Mouse (Mus musculus) embryonic fibroblast, embryonic 13.5 days (primary cell): ENCODE results near the gene Thrb. TPM values are rescaled to one million over a fixed set of nuclear protein-coding genes. Genes with fewer than 3 reads are reported as not detected.
"Not testable (repeated sequence)": the region's sequence is repeated elsewhere in the genome, so short reads cannot be mapped to it uniquely, and the experiment has no call there.

Experiments
- H3K27ac ChIP-seq: 2 replicates; pipeline ENCODE4 v1.5.1; 2012; ENCODE audit warnings: low read length, control low read depth, inconsistent platforms; ENCODE audit not compliant: insufficient read depth
- H3K4me1 ChIP-seq: 2 replicates; pipeline ENCODE4 v1.6.1; 2011; ENCODE audit warnings: low read length; ENCODE audit not compliant: control insufficient read depth, insufficient read depth
- H3K4me3 ChIP-seq: 2 replicates; pipeline ENCODE4 v1.5.1; 2011; ENCODE audit warnings: mild to moderate bottlenecking, control low read depth, low read length; ENCODE audit not compliant: insufficient read depth
- CTCF ChIP-seq: IDR thresholded peaks from 2 replicates; pipeline ENCODE4 v1.5.1; 2011; ENCODE audit warnings: mild to moderate bottlenecking, control low read depth, low read length, moderate library complexity, borderline replicate concordance; ENCODE audit not compliant: insufficient read depth
- POLR2A ChIP-seq: IDR thresholded peaks from 2 replicates; pipeline ENCODE4 v1.6.1; 2011; ENCODE audit warnings: low read depth, mild to moderate bottlenecking, control low read depth, low read length, moderate library complexity
- polyA plus RNA-seq: library from polyadenylated mRNA; stranded (reverse); fragments of >200 nt; gene quantifications from 2 replicates; pipeline ENCODE4 v1.2.4, GENCODE M21; 2011; ENCODE audit warnings: low read depth; ENCODE audit not compliant: missing spikeins, insufficient read length

Thrb gene
- polyA plus RNA-seq, 1 experiment: 3.3 TPM

DNA sequence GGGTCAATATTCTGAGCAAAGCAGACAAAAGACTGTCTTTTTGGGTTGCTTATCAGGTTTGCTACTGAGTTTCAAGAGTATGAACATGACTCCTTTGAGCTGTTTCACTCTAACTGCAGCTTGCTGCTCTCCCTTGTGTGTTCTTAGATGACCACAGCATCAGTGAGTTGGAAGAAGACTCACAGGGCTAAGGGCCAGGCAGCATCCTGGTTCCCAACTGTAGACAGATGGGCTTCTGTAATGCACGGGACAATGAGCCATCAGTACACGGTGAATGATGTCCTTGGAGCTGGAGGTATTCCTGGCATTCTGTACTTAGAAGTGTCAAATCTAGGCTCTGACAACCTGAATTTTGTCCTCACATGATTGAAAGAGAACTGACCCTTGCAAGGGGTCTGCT lies 255.5 kb downstream of the Thrb start:
- H3K4me1 ChIP-seq: peaks cover 12% of the 10 kb centered on the region

DNA sequence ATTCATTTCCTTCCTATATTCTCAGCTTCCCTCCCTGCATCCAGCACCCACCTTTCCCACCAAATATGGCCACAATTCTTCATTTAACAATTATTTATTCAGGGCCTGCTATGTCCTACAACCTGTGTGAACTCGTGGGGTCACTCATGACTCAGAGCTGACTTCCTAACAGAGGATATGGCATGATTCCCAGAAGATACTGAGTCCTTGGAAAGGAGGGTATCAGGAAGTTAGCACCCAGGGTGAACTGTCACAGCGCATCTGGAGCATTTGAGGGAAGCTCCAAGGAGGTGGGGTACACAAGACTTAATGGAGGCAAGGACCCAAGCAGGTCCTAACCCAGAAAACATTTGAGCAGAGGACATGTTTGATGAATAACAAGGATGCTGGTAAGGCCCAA lies 256.6 kb downstream of the Thrb start:
- TF ChIP-seq POLR2A (no peak), CTCF (no peak)
- no peak overlapping the region for H3K27ac ChIP-seq
- H3K4me3 ChIP-seq: no peak overlapping the region
- peaks cover 12% of the 10 kb centered on the region for H3K4me1 ChIP-seq

More for the DNA sequence above, 255.5 kb downstream of the Thrb start:
- Histone ChIP-seq H3K27ac (no peak overlapping the region), H3K4me3 (no peak overlapping the region)
- TF ChIP-seq CTCF (no peak), POLR2A (no peak)

DNA sequence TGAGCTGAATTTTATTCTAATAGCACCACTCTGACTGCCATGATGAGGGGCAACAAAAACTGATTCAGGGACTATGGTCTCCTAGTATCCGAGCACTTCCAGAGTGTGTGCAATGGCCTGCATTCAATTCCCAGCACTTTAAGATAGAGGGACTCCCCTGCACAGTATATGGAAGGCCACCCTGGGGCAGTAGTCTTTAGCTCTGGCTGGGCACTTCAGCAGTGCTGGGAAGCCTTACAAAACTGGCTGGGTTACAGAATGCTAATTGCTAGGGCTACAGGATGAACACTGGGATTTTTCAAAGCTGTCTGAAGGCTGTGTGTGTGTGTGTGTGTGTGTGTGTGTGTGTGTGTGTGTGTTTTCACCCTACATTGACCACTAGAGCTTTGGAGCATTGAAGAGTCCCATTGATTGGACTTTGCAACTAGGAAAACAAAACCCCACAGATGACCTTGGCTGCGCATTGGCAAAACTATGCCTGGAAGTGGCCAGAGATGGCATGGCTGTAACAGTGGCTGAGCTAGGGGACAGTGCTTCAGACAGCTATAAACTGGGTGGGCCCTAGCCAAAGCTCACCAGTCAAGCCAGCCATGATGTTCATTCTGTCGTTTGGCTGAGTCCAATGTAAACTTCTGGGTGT lies 257.2 kb downstream of the Thrb start:
- Histone ChIP-seq H3K4me3 (no peak overlapping the region), H3K4me1 (peaks cover 12% of the 10 kb centered on the region), H3K27ac (peak overlapping the region; percentile 59)
- TF ChIP-seq POLR2A (no peak), CTCF (no peak)

DNA sequence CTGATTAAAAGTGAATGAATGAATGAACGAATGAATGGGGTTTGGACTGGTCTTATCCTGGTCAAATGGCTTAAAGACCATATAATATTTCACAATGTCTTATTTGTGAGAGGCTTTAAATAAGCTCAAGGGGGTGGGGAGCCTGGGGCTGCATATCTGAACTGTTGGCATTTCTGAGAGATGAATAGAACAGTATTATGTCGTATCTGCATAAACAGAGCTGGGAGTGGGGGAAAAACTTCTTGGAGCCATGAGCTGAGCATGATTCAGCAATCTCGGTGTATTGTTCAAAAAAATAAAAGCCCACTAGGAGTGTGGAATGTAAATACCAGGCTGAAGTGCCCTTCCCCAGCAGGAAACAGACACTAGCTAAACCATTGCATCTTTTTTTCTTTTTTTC lies 257.8 kb downstream of the Thrb start:
- TF ChIP-seq CTCF (no peak), POLR2A (no peak)
- H3K27ac ChIP-seq: peak overlapping the region; percentile 59
- peaks cover 12% of the 10 kb centered on the region for H3K4me1 ChIP-seq
- no peak overlapping the region for H3K4me3 ChIP-seq

DNA sequence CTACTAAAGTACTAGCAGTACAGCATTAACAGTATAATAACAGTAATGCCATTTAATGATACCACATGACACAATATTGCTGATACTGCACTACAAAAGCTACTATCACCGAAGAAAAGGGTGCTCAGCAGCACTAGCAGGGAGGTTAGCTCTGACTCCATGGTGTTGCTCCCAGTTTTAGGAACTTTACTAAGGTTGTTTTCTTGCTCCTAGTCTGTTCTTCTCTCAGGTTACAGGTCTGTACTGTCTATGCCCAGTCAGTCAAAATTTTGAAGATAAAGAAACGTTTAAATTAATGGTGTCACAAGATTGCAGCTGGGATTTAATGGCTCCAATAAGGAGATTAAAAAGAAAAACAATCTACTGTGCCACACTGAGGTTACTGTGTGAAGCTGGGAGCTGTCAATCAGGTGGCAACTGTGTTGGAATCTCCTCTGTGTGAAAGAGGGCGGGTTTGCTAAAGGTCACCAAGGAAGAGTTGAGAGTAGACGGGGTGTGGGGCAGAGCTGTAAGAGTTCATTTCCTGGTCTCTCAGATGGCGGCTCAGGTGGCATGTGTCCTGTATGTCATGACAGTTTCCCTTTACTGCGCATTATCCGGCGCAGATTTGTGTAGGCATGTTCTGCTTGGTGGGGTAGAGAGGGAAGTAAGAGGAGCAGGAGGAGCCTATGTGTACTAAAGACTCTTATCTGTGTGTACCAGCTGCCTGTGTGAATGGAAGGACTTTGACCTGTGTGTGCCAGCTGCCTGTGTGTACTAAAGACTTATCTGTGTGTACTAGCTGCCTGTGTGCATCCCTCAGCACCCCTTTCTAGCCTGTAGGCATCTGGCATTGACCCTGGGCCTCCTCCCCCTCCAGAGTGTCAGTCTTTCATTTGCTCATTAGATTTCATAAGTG lies 263.0 kb downstream of the Thrb start:
- no peak overlapping the region for H3K4me3 ChIP-seq
- no peak for TF ChIP-seq CTCF
- TF ChIP-seq POLR2A: no peak
- peaks cover 6% of the 10 kb centered on the region for H3K4me1 ChIP-seq
- no peak overlapping the region for H3K27ac ChIP-seq

DNA sequence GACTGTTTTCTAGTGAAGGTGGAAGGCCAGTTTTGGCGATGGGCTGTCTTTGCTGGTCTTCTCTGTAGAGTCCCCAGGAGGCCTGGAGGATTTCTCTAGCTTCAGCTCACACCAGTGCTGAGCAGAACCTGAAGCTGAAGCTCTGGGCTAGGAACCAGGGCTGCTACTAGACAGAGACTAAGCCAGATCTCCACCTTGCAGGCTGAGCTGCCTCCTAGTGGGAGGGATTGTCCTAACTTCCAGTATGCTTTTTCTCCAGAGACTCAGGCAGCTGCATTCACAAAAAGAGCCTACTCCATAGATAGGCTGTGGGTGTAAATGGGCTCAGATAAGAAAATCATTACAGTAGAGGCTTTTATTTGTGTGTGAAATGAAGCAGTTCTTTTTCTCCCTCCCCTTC lies 267.4 kb downstream of the Thrb start:
- Histone ChIP-seq H3K4me3 (no peak overlapping the region), H3K4me1 (no peaks in the 10 kb centered on the region)
- no peak for TF ChIP-seq POLR2A
- TF ChIP-seq CTCF: peak; percentile 62; the same call in 1 of the 2 replicates

DNA sequence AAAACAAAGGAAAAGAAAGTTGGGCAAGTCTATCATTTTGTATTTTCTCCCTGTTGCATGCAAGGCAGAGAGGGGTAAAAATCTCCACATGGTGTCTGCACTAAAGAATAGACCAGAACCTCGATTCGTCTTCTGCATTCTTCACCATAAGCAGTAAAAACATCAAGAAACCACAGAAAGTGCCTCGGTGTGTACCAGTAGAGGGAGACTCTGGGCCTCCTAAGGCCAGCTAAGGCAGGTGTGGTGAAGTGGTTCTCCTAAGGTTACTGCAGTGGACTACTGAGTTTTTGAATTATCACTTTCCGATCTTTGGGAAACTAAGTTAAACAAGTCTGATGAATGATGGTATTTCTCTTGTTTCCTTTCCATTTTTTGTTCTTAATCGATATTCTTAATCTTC lies 269.5 kb downstream of the Thrb start:
- no peak overlapping the region for H3K4me3 ChIP-seq
- H3K4me1 ChIP-seq: no peaks in the 10 kb centered on the region
- TF ChIP-seq POLR2A (no peak), CTCF (no peak)
- no peak overlapping the region for H3K27ac ChIP-seq

More for the DNA sequence above, 267.4 kb downstream of the Thrb start:
- H3K27ac ChIP-seq: no peak overlapping the region

DNA sequence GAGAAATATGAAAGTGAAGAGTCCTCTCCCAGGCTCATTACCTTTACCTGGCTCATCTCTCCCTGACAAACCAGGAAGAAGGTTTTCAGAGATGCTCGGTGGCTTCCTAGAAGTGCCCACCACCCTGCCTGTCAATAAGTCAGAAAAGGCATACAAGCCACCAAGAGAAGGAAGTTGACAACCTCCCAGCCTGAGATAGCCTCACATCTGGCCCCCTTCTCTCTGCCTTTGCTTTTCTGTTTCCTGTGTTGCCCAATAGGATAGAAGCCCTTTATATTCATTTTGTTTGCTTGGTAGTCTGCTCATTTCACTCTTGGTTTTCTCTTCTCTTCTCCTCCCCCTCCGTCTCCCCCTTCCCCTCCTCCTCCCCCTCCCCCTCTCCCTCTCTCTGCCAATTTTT lies 273.4 kb downstream of the Thrb start:
- Histone ChIP-seq H3K4me1 (no peaks in the 10 kb centered on the region), H3K27ac (no peak overlapping the region), H3K4me3 (no peak overlapping the region)
- TF ChIP-seq CTCF (no peak), POLR2A (no peak)

DNA sequence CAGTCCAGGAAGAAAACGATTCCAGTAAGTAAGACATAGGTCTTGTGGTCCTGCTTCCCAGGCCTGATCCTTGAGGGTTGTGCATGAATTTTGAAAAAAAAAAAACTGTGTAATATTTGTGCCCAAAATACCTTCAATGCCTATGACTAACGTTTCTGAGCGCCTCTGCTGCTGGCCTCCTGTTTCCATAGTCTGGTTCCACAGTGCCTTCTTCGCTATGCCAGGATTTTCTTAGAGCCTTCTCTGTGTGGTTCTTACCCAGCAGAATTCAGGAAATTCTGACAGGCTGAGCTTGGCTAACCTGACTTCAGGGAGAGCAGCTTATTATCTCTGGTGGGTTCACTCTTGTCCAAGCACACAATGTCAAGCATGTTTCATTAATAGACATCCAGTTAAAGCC lies 274.7 kb downstream of the Thrb start:
- not testable (repeated sequence) for H3K4me1 ChIP-seq, H3K4me3 ChIP-seq, H3K27ac ChIP-seq

DNA sequence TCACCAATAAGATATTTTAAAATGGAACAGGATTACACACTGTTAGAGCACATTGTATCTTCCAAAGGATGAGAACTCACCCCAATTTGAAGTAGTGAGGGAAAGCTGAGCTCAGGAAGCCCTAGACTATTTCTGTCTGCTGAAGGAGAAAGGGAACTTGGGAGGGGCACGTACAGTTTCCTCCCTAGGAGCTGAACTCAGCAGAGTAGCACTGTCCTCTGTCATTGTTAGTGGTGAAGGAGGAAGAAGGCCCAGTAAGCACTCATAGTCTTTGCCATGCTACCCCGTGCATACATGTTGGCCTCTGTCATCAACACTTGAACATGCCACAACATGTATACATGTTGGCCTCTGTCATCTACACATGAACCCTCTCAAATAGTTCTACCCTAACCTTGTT lies 294.0 kb downstream of the Thrb start:
- Histone ChIP-seq H3K4me3 (no peak overlapping the region), H3K4me1 (no peaks in the 10 kb centered on the region), H3K27ac (no peak overlapping the region)
- TF ChIP-seq CTCF (no peak), POLR2A (no peak)
